Mouse (Mus musculus) ES-Bruce4 (cell line): ENCODE data around the gene Mamstr.

Experiments used
- CTCF ChIP-seq: IDR thresholded peaks from one replicate; pipeline ENCODE4 v1.8.1; 2011; ENCODE audit warnings: low read depth, low read length
- EP300 ChIP-seq: IDR thresholded peaks from 2 replicates; pipeline ENCODE4 v1.6.1; 2011; ENCODE audit warnings: low read depth, low read length; ENCODE audit not compliant: insufficient read depth
- POLR2A ChIP-seq: IDR thresholded peaks from one replicate; pipeline ENCODE4 v1.8.1; 2011; ENCODE audit warnings: low read length; ENCODE audit not compliant: insufficient read depth

- TF ChIP-seq CTCF (no peak), EP300 (no peak), POLR2A (no peak)
Measured at GRCm38 (mm10) chr7:45644872-45645590, 5.3 kb downstream of the Mamstr start.
